Mouse (Mus musculus) midbrain, embryonic 10.5 days (tissue): ENCODE data around the gene Sema4d. TPM values are rescaled to one million over a fixed set of nuclear protein-coding genes. Genes with fewer than 3 reads are reported as not detected.
"Not testable (repeated sequence)": the region's sequence is repeated elsewhere in the genome, so short reads cannot be mapped to it uniquely, and the experiment has no call there.

ENCODE experiments used
- DNase-seq: peaks from one replicate; pipeline ENCODE4 v3.0.0-alpha.2; 2017; ENCODE audit warnings: low spot score
- H3K27ac ChIP-seq: fragments of 300-500 bp; sonication (generic); replicated peaks from 2 replicates; pipeline ENCODE4 v1.5.1; 2016; ENCODE audit warnings: mild to moderate bottlenecking
- H3K27me3 ChIP-seq: fragments of 300-500 bp; sonication (generic); 2 replicates; pipeline ENCODE4 v1.6.1; 2016; ENCODE audit warnings: low read depth, mild to moderate bottlenecking; ENCODE audit not compliant: poor library complexity, severe bottlenecking
- H3K36me3 ChIP-seq: fragments of 300-500 bp; sonication (generic); 2 replicates; pipeline ENCODE4 v1.6.1; 2016; ENCODE audit warnings: mild to moderate bottlenecking, moderate library complexity
- H3K4me1 ChIP-seq: fragments of 300-500 bp; sonication (generic); 2 replicates; pipeline ENCODE4 v1.6.1; 2016
- H3K4me3 ChIP-seq: fragments of 300-500 bp; sonication (generic); 2 replicates; pipeline ENCODE4 v1.5.1; 2016; ENCODE audit warnings: mild to moderate bottlenecking, moderate library complexity
- H3K9me3 ChIP-seq: fragments of 300-500 bp; sonication (generic); replicated peaks from 2 replicates; pipeline ENCODE4 v1.6.1; 2016; ENCODE audit warnings: mild to moderate bottlenecking
- WGBS: fragments of 180-500 bp; shearing (Covaris S2); methylation state at CpG from one replicate; pipeline ENCODE4 v1.1.7; 2016; 5-methylcytosine and 5-hydroxymethylcytosine counted together
- polyA plus RNA-seq: library from polyadenylated mRNA; unstranded; fragments of >200 nt; fragmentation: Nextera tagmentation; extraction: Ambion mirVana; gene quantifications from 2 replicates; pipeline ENCODE4 v1.2.1, GENCODE M21; 2016

Gene Sema4d
- polyA plus RNA-seq, 1 experiment from 2014 or later: 5.6 TPM

DNA sequence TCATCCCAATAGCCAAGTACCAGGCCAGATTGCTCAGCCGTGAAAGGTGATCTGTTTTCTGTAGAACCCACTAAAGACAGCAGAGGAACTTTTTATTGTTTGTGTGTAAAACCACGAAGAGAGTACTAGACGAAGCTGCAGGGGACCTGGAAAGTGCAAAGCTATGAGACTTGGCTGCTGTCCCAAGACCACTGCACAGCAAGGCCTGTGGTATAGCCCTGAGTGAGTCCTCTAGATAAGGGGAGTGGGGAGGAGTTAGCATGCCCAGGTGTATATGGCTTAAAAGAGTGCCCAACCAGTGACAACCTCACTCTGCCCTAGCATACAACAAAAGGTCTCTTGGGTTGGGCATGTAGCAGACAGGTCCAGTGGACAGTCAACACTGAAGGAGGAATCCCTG lies 104.9 kb downstream of the Sema4d start:
- H3K27ac ChIP-seq: no peak overlapping the region
- WGBS: 63% methylated on average over 3 of the region's 3 CpGs
- H3K4me1 ChIP-seq: no peaks in the 10 kb centered on the region
- no peak overlapping the region for H3K4me3 ChIP-seq
- no peaks in the 10 kb centered on the region for H3K9me3 ChIP-seq
- DNase-seq: no peak
- no peaks in the 10 kb centered on the region for H3K27me3 ChIP-seq
- H3K36me3 ChIP-seq: peaks cover 71% of the 10 kb centered on the region

GRCm38 (mm10) chr13:51686966-51687365 lies 106.6 kb downstream of the Sema4d start:
- Histone ChIP-seq H3K4me1 (no peaks in the 10 kb centered on the region), H3K27me3 (no peaks in the 10 kb centered on the region), H3K36me3 (peaks cover 88% of the 10 kb centered on the region), H3K4me3 (no peak overlapping the region), H3K9me3 (no peaks in the 10 kb centered on the region), H3K27ac (no peak overlapping the region)
- DNase-seq: no peak
- WGBS: 93% methylated on average over 5 of the region's 5 CpGs

GRCm38 (mm10) chr13:51685290-51685966 lies 108.1 kb downstream of the Sema4d start:
- Histone ChIP-seq H3K4me3 (no peak overlapping the region), H3K27ac (no peak overlapping the region), H3K27me3 (no peaks in the 10 kb centered on the region), H3K36me3 (peaks cover 92% of the 10 kb centered on the region), H3K4me1 (no peaks in the 10 kb centered on the region), H3K9me3 (no peaks in the 10 kb centered on the region)
- DNase-seq: no peak
- 87% methylated on average over 7 of the region's 7 CpGs for WGBS

DNA sequence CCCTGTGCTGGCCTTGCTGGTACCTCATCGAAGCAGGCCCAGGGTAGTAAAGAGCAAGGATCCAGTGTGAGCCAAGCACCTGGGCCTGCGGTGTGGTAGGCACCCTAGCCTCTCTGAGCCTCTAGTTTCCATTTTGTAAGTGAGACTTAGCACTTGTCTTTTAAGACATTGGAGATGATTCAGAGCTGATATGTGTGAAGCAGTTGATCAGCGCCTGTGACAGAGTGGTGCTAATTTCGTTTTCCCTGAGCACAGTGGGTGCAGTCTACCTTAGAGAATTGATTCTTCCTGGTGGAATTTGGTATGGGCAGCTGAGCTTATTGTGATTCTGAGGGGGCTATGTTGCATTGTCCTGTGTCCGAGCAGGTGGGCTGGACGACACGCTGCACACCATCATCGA lies 111.9 kb downstream of the Sema4d start:
- peaks cover 100% of the 10 kb centered on the region for H3K36me3 ChIP-seq
- WGBS: 97% methylated on average over 8 of the region's 8 CpGs

DNA sequence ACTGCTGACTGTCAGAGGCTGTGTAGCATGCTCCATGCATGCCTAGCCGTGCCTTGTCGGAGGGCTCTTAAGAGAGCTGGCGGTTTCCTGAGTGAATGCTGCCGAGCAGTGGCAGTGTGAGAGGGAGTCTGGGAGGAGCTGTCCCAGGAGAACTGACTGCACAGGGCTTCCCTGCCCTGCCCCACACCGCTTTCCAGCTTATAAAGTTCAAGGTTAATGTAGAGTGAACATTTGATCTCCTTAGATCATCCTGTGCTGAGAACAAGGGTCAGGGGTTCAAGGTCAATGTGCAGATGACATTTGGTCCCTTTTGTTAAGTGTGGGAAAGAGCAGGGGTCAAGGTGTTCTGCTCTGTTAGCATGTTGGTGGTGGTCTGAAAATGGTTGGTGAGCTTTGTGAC lies 112.5 kb downstream of the Sema4d start:
- Histone ChIP-seq H3K4me1 (no peaks in the 10 kb centered on the region), H3K27ac (no peak overlapping the region), H3K36me3 (peaks cover 100% of the 10 kb centered on the region), H3K27me3 (no peaks in the 10 kb centered on the region), H3K4me3 (no peak overlapping the region), H3K9me3 (no peaks in the 10 kb centered on the region)
- 91% methylated on average over 5 of the region's 5 CpGs for whole genome bisulfite sequencing
- DNase-seq: no peak

More for the DNA sequence above, 111.9 kb downstream of the Sema4d start:
- DNase-seq: no peak
- Histone ChIP-seq H3K27ac (no peak overlapping the region), H3K9me3 (no peaks in the 10 kb centered on the region), H3K4me3 (no peak overlapping the region), H3K4me1 (no peaks in the 10 kb centered on the region), H3K27me3 (no peaks in the 10 kb centered on the region)

- Histone ChIP-seq H3K9me3 (no peaks in the 10 kb centered on the region), H3K4me1 (no peaks in the 10 kb centered on the region), H3K27me3 (no peaks in the 10 kb centered on the region), H3K27ac (no peak overlapping the region), H3K4me3 (no peak overlapping the region), H3K36me3 (peaks cover 100% of the 10 kb centered on the region)
- DNase-seq: no peak
- 87% methylated on average over 4 of the region's 4 CpGs for WGBS
Measured at GRCm38 (mm10) chr13:51679332-51679731, 114.2 kb downstream of the Sema4d start.

GRCm38 (mm10) chr13:51678687-51679086 lies 114.9 kb downstream of the Sema4d start:
- H3K36me3 ChIP-seq: peaks cover 100% of the 10 kb centered on the region
- no peak overlapping the region for H3K4me3 ChIP-seq
- DNase-seq: no peak
- H3K4me1 ChIP-seq: no peaks in the 10 kb centered on the region
- H3K9me3 ChIP-seq: no peaks in the 10 kb centered on the region
- H3K27me3 ChIP-seq: no peaks in the 10 kb centered on the region
- no peak overlapping the region for H3K27ac ChIP-seq
- 94% methylated on average over 6 of the region's 6 CpGs for WGBS

- no peaks in the 10 kb centered on the region for H3K4me1 ChIP-seq
- H3K27ac ChIP-seq: no peak overlapping the region
- no peak overlapping the region for H3K4me3 ChIP-seq
- H3K27me3 ChIP-seq: no peaks in the 10 kb centered on the region
- no peaks in the 10 kb centered on the region for H3K9me3 ChIP-seq
- DNase-seq: no peak
- 94% methylated on average over 7 of the region's 7 CpGs for WGBS
- peaks cover 100% of the 10 kb centered on the region for H3K36me3 ChIP-seq
Measured at GRCm38 (mm10) chr13:51677630-51678185, 115.8 kb downstream of the Sema4d start.

- DNase-seq: no peak
- no peak overlapping the region for H3K4me3 ChIP-seq
- H3K27me3 ChIP-seq: no peaks in the 10 kb centered on the region
- no peaks in the 10 kb centered on the region for H3K4me1 ChIP-seq
- no peaks in the 10 kb centered on the region for H3K9me3 ChIP-seq
- WGBS: 96% methylated on average over 12 of the region's 12 CpGs
- peaks cover 96% of the 10 kb centered on the region for H3K36me3 ChIP-seq
- H3K27ac ChIP-seq: no peak overlapping the region
Measured at GRCm38 (mm10) chr13:51677041-51677440, 116.5 kb downstream of the Sema4d start.

DNA sequence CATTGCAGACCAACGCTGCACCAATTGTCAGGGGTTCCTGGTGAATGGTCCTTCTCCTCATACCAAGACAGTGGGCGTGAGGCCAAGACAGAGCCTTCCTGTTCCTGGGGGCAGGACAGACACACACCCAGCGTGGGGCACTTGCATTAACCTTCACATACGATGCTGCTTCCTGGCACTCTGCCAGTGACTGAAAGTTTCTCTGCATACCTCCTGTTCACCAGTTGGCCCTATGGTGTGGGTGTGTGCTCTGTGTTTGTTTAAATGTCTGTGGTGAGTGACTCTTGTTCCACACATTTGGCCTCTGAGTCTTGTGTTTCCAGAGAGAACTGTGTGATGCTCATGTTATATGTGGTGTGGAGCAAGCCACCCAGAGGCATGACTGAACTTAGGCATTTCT lies 116.9 kb downstream of the Sema4d start:
- Histone ChIP-seq H3K4me1 (no peaks in the 10 kb centered on the region), H3K27ac (no peak overlapping the region), H3K27me3 (no peaks in the 10 kb centered on the region), H3K36me3 (peaks cover 96% of the 10 kb centered on the region), H3K4me3 (no peak overlapping the region), H3K9me3 (no peaks in the 10 kb centered on the region)
- 92% methylated on average over 4 of the region's 4 CpGs for WGBS
- no peak for DNase-seq

GRCm38 (mm10) chr13:51668195-51668594 lies 125.4 kb downstream of the Sema4d start:
- 93% methylated on average over 12 of the region's 12 CpGs for WGBS
- DNase-seq, H3K27ac ChIP-seq, H3K4me1 ChIP-seq, H3K27me3 ChIP-seq, H3K9me3 ChIP-seq, H3K4me3 ChIP-seq: not testable (repeated sequence)
- H3K36me3 ChIP-seq: peaks cover 90% of the 10 kb centered on the region

GRCm38 (mm10) chr13:51663561-51663960 lies 130.0 kb downstream of the Sema4d start:
- Histone ChIP-seq H3K4me3 (no peak overlapping the region), H3K9me3 (no peaks in the 10 kb centered on the region), H3K27ac (no peak overlapping the region), H3K4me1 (no peaks in the 10 kb centered on the region), H3K27me3 (no peaks in the 10 kb centered on the region), H3K36me3 (peaks cover 97% of the 10 kb centered on the region)
- no peak for DNase-seq
- WGBS: 95% methylated on average over 2 of the region's 2 CpGs

- no peaks in the 10 kb centered on the region for H3K27me3 ChIP-seq
- no peak for DNase-seq
- H3K36me3 ChIP-seq: peaks cover 97% of the 10 kb centered on the region
- WGBS: 93% methylated on average over 7 of the region's 7 CpGs
- H3K27ac ChIP-seq: no peak overlapping the region
- no peak overlapping the region for H3K4me3 ChIP-seq
- no peaks in the 10 kb centered on the region for H3K9me3 ChIP-seq
- no peaks in the 10 kb centered on the region for H3K4me1 ChIP-seq
Measured at GRCm38 (mm10) chr13:51659573-51659972, 134.0 kb downstream of the Sema4d start.
